Mouse (Mus musculus) CD4-positive naive resting alpha-beta T cell, adult 57 days (primary cell): ENCODE results near the gene Zfp462. TPM values are rescaled to one million over a fixed set of nuclear protein-coding genes. Genes with fewer than 3 reads are reported as not detected.

ENCODE experiments used
- total RNA-seq: library from RNA; stranded (reverse); gene quantifications from one replicate; pipeline ENCODE4 v1.2.4, GENCODE M21; 2023

The Zfp462 gene
- total RNA-seq, result not detected

GRCm38 (mm10) chr4:54944921-54945430 is at the start of gene Zfp462:
Zfp462 (plus strand) TSS chr4:54945048.

